Mouse (Mus musculus) liver, embryonic 14.5 days (tissue): Measurements from ENCODE around the gene Psors1c2.
"Not testable (repeated sequence)": the region's sequence is repeated elsewhere in the genome, so short reads cannot be mapped to it uniquely, and the experiment has no call there.

Source experiments
- CTCF ChIP-seq: IDR thresholded peaks from 2 replicates; pipeline ENCODE4 v1.5.1; 2016; ENCODE audit warnings: antibody characterized with exemption, low read depth, control low read depth
- EP300 ChIP-seq: IDR thresholded peaks from 2 replicates; pipeline ENCODE4 v1.6.1; 2016; ENCODE audit warnings: antibody characterized with exemption, low read depth

DNA sequence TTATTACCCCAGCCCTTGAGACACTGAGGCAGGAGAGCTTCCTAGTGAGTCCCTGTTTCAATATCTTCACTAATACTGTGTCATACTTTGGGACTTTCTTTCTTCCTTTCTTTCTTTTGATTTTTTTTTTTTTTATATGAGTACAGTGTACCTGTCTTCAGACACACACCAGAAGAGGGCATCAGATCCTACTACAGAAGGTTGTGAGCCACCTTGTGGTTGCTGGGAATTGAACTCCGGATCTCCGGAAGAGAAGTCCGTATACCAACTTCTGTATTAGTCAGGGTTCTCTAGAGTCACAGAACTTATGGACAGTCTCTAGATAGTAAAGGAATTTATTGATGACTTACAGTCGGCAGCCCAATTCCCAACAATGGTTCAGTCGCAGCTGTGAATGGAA, 24.7 kb upstream of the Psors1c2 start:
- TF ChIP-seq EP300, CTCF: not testable (repeated sequence)
